17 mouse cellular contexts compared by ENCODE assay signal in genomic region chr8:13120882-13121665, GRCm38 (mm10). TPM values are rescaled to one million over a fixed set of nuclear protein-coding genes. Genes with fewer than 3 reads are reported as not detected.
DNase-seq lines count a peak whose midpoint lies in the region.
"Had no signal": no experiment of that assay in that cellular context is flagged by ENCODE, and none has a peak within 500 bp of the region (broad histone marks: within the 10 kb centered on the region; RNA-seq: fewer than 3 reads in every experiment).

No protein-coding gene starts in this region.

- H3K36me3 ChIP-seq in heart, embryonic 10.5 days = peaks cover 70% of the 10 kb centered on the region
- peaks cover 82% of the 10 kb centered on the region for H3K36me3 ChIP-seq in megakaryocyte, embryonic 14.5 days (replicated peaks; ENCODE audit: low read length)

- H3K9me3 ChIP-seq in heart, embryonic 10.5 days = no peaks in the 10 kb centered on the region
- no peaks in the 10 kb centered on the region for H3K9me3 ChIP-seq in megakaryocyte, embryonic 14.5 days
- H3K9me3 ChIP-seq: forebrain, embryonic 13.5 days; limb, embryonic 12.5 days; midbrain, embryonic 10.5 days; neural tube, embryonic 15.5 days had no signal

- H3K4me3 ChIP-seq in heart, embryonic 10.5 days = no peak overlapping the region
- peak overlapping the region; percentile 40 for H3K4me3 ChIP-seq in megakaryocyte, embryonic 14.5 days (replicated peaks)
- H3K4me3 ChIP-seq: forebrain, embryonic 13.5 days; limb, embryonic 12.5 days; midbrain, embryonic 10.5 days; neural tube, embryonic 15.5 days had no signal

- peak; percentile 79 for DNase-seq in heart, embryonic 10.5 days (ENCODE audit: low spot score)
- no peak for DNase-seq in heart, postnatal 4 days
- DNase-seq in spleen, postnatal 36 days (ENCODE audit: low spot score in 2 of 2) = peak; percentile 8 to 22
- no peak for DNase-seq in spleen, adult 12 weeks (ENCODE audit: low spot score)
- DNase-seq in liver = peak; percentile 46
- no peak for DNase-seq in urinary bladder, postnatal 14 days (ENCODE audit: low spot score)
- no peak for DNase-seq in adrenal gland, adult (ENCODE audit: inconsistent age in 2 of 2, low spot score in 1 of 2)
- DNase-seq: cerebellum, adult 18-20 months; heart, postnatal 14 days had no signal

- 62% methylated on average over 7 of the region's 7 CpGs for WGBS in heart, embryonic 10.5 days

- peak overlapping the region; percentile 36; the same call in 1 of the 2 replicates for H3K27ac ChIP-seq in heart, embryonic 10.5 days
- H3K27ac ChIP-seq: forebrain, embryonic 13.5 days; kidney, postnatal 0 days; limb, embryonic 12.5 days; midbrain, embryonic 10.5 days; neural tube, embryonic 15.5 days had no signal

- no peaks in the 10 kb centered on the region for H3K27me3 ChIP-seq in heart, embryonic 10.5 days (ENCODE audit: insufficient read depth, poor library complexity, severe bottlenecking)
- no peaks in the 10 kb centered on the region for H3K27me3 ChIP-seq in megakaryocyte, embryonic 14.5 days (replicated peaks)
- H3K27me3 ChIP-seq: CH12.LX; forebrain, embryonic 13.5 days; limb, embryonic 12.5 days; neural tube, embryonic 15.5 days; Patski had no signal

- H3K4me1 ChIP-seq in heart, embryonic 10.5 days = peaks cover 32% of the 10 kb centered on the region
- H3K4me1 ChIP-seq in megakaryocyte, embryonic 14.5 days = peaks cover 68% of the 10 kb centered on the region
- H3K4me1 ChIP-seq: forebrain, embryonic 13.5 days; limb, embryonic 12.5 days; neural tube, embryonic 15.5 days had no signal

RNA-seq across cellular contexts. Expression of gene Cul4a, which starts 15.7 kb away (rescaled TPM):
- 107 and 124 TPM in 2 replicates for polyA plus RNA-seq in heart, embryonic 10.5 days (2016; fragmentation: Nextera tagmentation; extraction: Ambion mirVana)
- total RNA-seq in heart, postnatal 4 days (2021) = 10 to 100 TPM; 76.7 to 80.0 TPM
- polyA plus RNA-seq in megakaryocyte, embryonic 14.5 days (2012; ENCODE audit: insufficient read depth, low replicate concordance) = 5.8 and 14.3 TPM in 2 replicates

RNA-seq across cellular contexts. Expression of gene Pcid2, which starts 15.8 kb away (rescaled TPM):
- polyA plus RNA-seq in heart, embryonic 10.5 days (2016; fragmentation: Nextera tagmentation; extraction: Ambion mirVana) = 33.0 and 39.4 TPM in 2 replicates
- 10 to 100 TPM; 14.0 TPM for total RNA-seq in heart, postnatal 4 days (2021)
- polyA plus RNA-seq in megakaryocyte, embryonic 14.5 days (2012; ENCODE audit: insufficient read depth, low replicate concordance) = 10.0 and 25.2 TPM in 2 replicates

RNA-seq across cellular contexts. Expression of gene Lamp1, which starts 37.9 kb away (rescaled TPM):
- polyA plus RNA-seq in heart, embryonic 10.5 days (2016; fragmentation: Nextera tagmentation; extraction: Ambion mirVana) = 290 and 334 TPM in 2 replicates
- 100 to 1,000 TPM; 282 to 294 TPM for total RNA-seq in heart, postnatal 4 days (2021)
- 228 and 359 TPM in 2 replicates for polyA plus RNA-seq in megakaryocyte, embryonic 14.5 days (2012; ENCODE audit: insufficient read depth, low replicate concordance)

Comparison
In these comparisons a context has a peak if more than half of its experiments do, and no peak if none do; other contexts are left out.
1. DNase-seq: peak in heart, embryonic 10.5 days (single experiment), spleen, postnatal 36 days (2 of 2) and liver (single experiment); none in heart, postnatal 4 days (single experiment), spleen, adult 12 weeks (single experiment), urinary bladder, postnatal 14 days (single experiment) and adrenal gland, adult (0 of 2).